Mouse (Mus musculus): ENCODE results near the gene Styk1.

GRCm38 (mm10) chr6:131340082-131340481 lies 13.3 kb downstream of the Styk1 start:
- TF ChIP-seq CTCF (IDR thresholded peaks at IDR 0.05; ENCODE audit: insufficient read depth, low read depth, low read length) = no peak
- no peak for TF ChIP-seq POLR2A (IDR thresholded peaks at IDR 0.05; ENCODE audit: insufficient read depth, low read depth, low read length)

Data from olfactory bulb, adult 2 months (tissue).